Mouse (Mus musculus): Measurements from ENCODE around the gene Rpap1.

- TF ChIP-seq EP300 (IDR thresholded peaks at IDR 0.05; ENCODE audit: low read depth) (no peak), CTCF (IDR thresholded peaks at IDR 0.05; ENCODE audit: low read depth) (no peak)
These were observed 44.0 kb downstream of the Rpap1 start for GRCm38 (mm10) chr2:119743176-119743807.

Data from heart, postnatal 0 days (tissue).